Mouse (Mus musculus): Measurements from ENCODE around the gene Ifitm1. TPM values are rescaled to one million over a fixed set of nuclear protein-coding genes. Genes with fewer than 3 reads are reported as not detected.

The Ifitm1 gene
- total and polyA plus RNA-seq, 3 experiments = 0.23 TPM; not detected in 2

DNA sequence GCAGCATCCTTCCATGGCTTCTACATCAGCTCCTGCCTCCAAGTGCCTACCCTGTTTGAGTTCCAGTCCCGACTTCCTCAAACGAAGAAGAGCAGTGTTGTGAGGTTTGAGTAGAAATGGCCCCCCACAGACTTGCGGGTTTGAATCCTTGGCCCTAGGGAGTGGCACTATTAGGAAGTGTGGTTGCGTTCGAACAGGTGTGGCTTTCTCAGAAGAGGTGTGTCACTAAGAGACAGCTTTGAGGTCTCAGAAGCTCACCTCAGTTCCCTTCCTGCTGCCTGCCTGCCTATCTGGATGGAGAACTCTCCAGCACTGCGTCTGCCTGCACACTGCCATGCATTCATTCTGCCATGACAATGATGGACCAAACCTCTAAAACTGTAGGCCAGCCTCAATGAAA is 39.4 kb downstream of the Ifitm1 start:
- peaks cover 0 to 12% of the 10 kb centered on the region in 2 experiments; a peak in 2 of 4 replicates for H3K4me1 ChIP-seq (ENCODE audit: control insufficient read depth in 1 of 2, insufficient read depth in 2 of 2, low read length in 2 of 2)
- H3K4me3 ChIP-seq (ENCODE audit: control insufficient read depth in 1 of 2, insufficient read depth in 1 of 2, low read depth in 2 of 2, low read length in 2 of 2) = no peak overlapping the region
- no peak overlapping the region for H3K27ac ChIP-seq (ENCODE audit: control insufficient read depth, low read depth, low read length)
- no peaks in the 10 kb centered on the region for H3K9me3 ChIP-seq (replicated peaks; ENCODE audit: insufficient read depth, low read length)
- no peak for TF ChIP-seq ZC3H11A (IDR thresholded peaks at IDR 0.05; ENCODE audit: low read depth, low read length)
- TF ChIP-seq MAFK (IDR thresholded peaks at IDR 0.05; ENCODE audit: borderline replicate concordance, low read depth, low read length) = no peak
- no peak for TF ChIP-seq ZNF384 (IDR thresholded peaks at IDR 0.05; ENCODE audit: low read depth, low read length)
- TF ChIP-seq NELFE (IDR thresholded peaks at IDR 0.05; ENCODE audit: low read depth, low read length) = no peak
- no peak for TF ChIP-seq TAL1 (IDR thresholded peaks at IDR 0.05; ENCODE audit: low read length)
- TF ChIP-seq TBP (IDR thresholded peaks at IDR 0.05; ENCODE audit: low read depth, low read length) = no peak
- no peak for TF ChIP-seq MYB (IDR thresholded peaks at IDR 0.05; ENCODE audit: low read depth, low read length)
- no peak for TF ChIP-seq UBTF (IDR thresholded peaks at IDR 0.05; ENCODE audit: borderline replicate concordance, insufficient read depth, low read depth, low read length)
- no peak for TF ChIP-seq USF1 (IDR thresholded peaks at IDR 0.05; ENCODE audit: low read depth, low read length)
- TF ChIP-seq MAX (IDR thresholded peaks at IDR 0.05; ENCODE audit: low read length) = no peak
- no peak for TF ChIP-seq GATA1 (IDR thresholded peaks at IDR 0.05; ENCODE audit: low read depth, low read length)
- no peak for TF ChIP-seq CTCF (IDR thresholded peaks at IDR 0.05 in 2 of 3, conservative IDR thresholded peaks at IDR 0.05 in 1 of 3; ENCODE audit: control insufficient read depth in 1 of 3, insufficient read depth in 1 of 3, low read depth in 2 of 3, low read length in 3 of 3, poor library complexity in 1 of 3, severe bottlenecking in 1 of 3)
- no peak for TF ChIP-seq SIN3A (IDR thresholded peaks at IDR 0.05; ENCODE audit: low read length)
- TF ChIP-seq MYC (IDR thresholded peaks at IDR 0.05; ENCODE audit: low read depth, low read length) = no peak
- no peak overlapping the region for H3K9ac ChIP-seq (ENCODE audit: control insufficient read depth, low read depth, low read length, poor library complexity, severe bottlenecking)
- H3K27me3 ChIP-seq (ENCODE audit: control insufficient read depth in 1 of 2, insufficient read depth in 2 of 2, low read length in 2 of 2) = peaks cover 0 to 3% of the 10 kb centered on the region in 2 experiments; a peak in 2 of 4 replicates
- no peaks in the 10 kb centered on the region for H3K79me2 ChIP-seq (ENCODE audit: control insufficient read depth, insufficient read depth, low read length, poor library complexity)
- H3K36me3 ChIP-seq (ENCODE audit: control insufficient read depth in 1 of 2, insufficient read depth in 2 of 2, low read length in 2 of 2) = no peaks in the 10 kb centered on the region; a peak in 1 of 4 replicates
- peak; percentile 37 for DNase-seq (ENCODE audit: low read depth, low spot score)

DNA sequence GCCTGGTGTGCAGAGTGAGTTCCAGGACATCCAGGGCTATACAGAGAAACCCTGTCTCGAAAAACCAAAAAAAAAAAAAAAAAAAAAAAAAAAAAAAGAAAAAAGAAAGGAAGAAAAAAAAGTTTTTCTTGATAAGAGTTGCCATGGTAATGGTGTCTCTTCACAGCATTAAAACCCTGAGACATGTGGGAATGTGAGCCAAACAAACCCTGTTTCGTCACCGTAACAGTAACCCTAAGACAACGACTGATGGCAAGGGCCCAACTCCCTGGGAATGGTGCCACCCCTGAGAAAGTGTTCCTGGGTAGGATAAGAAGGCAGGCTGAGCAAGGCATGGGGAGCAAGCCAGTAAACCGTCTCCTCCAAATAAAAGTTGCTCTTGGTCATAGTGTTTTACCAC is 39.9 kb downstream of the Ifitm1 start:
- TF ChIP-seq ZNF384 (IDR thresholded peaks at IDR 0.05; ENCODE audit: low read depth, low read length) = peak; percentile 84
- TF ChIP-seq KAT2A (conservative IDR thresholded peaks at IDR 0.05; ENCODE audit: low read depth, low read length) = no peak
- H3K79me2 ChIP-seq (ENCODE audit: control insufficient read depth, insufficient read depth, low read length, poor library complexity) = no peaks in the 10 kb centered on the region
- peaks cover 0 to 3% of the 10 kb centered on the region in 2 experiments; a peak in 2 of 4 replicates for H3K27me3 ChIP-seq (ENCODE audit: control insufficient read depth in 1 of 2, insufficient read depth in 2 of 2, low read length in 2 of 2)
- no peak overlapping the region for H3K27ac ChIP-seq (ENCODE audit: control insufficient read depth, low read depth, low read length)
- DNase-seq (ENCODE audit: low read depth, low spot score) = peak; percentile 26
- H3K4me1 ChIP-seq (ENCODE audit: control insufficient read depth in 1 of 2, insufficient read depth in 2 of 2, low read length in 2 of 2) = peaks cover 0 to 12% of the 10 kb centered on the region in 2 experiments; a peak in 2 of 4 replicates
- no peak overlapping the region for H3K4me3 ChIP-seq (ENCODE audit: control insufficient read depth in 1 of 2, insufficient read depth in 1 of 2, low read depth in 2 of 2, low read length in 2 of 2)
- no peak overlapping the region for H3K9ac ChIP-seq (ENCODE audit: control insufficient read depth, low read depth, low read length, poor library complexity, severe bottlenecking)
- H3K9me3 ChIP-seq (replicated peaks; ENCODE audit: insufficient read depth, low read length) = no peaks in the 10 kb centered on the region
- no peaks in the 10 kb centered on the region; a peak in 1 of 4 replicates for H3K36me3 ChIP-seq (ENCODE audit: control insufficient read depth in 1 of 2, insufficient read depth in 2 of 2, low read length in 2 of 2)

DNA sequence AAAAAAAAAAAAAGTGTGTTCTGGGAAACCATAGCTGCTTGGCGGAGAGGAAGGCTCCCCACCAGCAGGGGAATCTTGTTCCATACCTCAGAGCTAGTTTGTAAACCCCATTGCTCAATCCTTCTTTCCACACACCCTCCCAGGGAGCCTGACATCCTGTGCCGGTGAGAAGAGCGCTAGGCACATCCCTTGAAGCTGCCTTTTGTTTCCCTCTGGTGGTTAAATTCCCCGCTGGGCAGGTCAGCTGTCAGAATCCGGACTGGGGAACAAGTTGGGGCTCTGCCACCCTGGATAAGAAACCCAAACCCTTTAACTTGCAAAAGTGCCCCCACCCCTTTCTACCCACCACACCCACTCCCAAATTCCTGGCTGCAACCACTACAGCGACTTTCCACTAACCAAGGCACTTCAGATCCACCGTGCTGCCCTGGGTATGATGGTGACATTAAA is 41.3 kb downstream of the Ifitm1 start:
- peaks cover 0 to 12% of the 10 kb centered on the region in 2 experiments; a peak in 2 of 4 replicates for H3K4me1 ChIP-seq (ENCODE audit: control insufficient read depth in 1 of 2, insufficient read depth in 2 of 2, low read length in 2 of 2)
- no peaks in the 10 kb centered on the region for H3K79me2 ChIP-seq (ENCODE audit: control insufficient read depth, insufficient read depth, low read length, poor library complexity)
- TF ChIP-seq CTCF (IDR thresholded peaks at IDR 0.05 in 2 of 3, conservative IDR thresholded peaks at IDR 0.05 in 1 of 3; ENCODE audit: control insufficient read depth in 1 of 3, insufficient read depth in 1 of 3, low read depth in 2 of 3, low read length in 3 of 3, poor library complexity in 1 of 3, severe bottlenecking in 1 of 3) (no peak), ELF1 (IDR thresholded peaks at IDR 0.05; ENCODE audit: low read depth, low read length) (no peak), ZC3H11A (IDR thresholded peaks at IDR 0.05; ENCODE audit: low read depth, low read length) (no peak)
- H3K9me3 ChIP-seq (replicated peaks; ENCODE audit: insufficient read depth, low read length) = no peaks in the 10 kb centered on the region
- H3K4me3 ChIP-seq (ENCODE audit: control insufficient read depth in 1 of 2, insufficient read depth in 1 of 2, low read depth in 2 of 2, low read length in 2 of 2) = no peak overlapping the region
- no peak overlapping the region for H3K9ac ChIP-seq (ENCODE audit: control insufficient read depth, low read depth, low read length, poor library complexity, severe bottlenecking)
- no peak overlapping the region for H3K27ac ChIP-seq (ENCODE audit: control insufficient read depth, low read depth, low read length)
- peaks cover 0 to 2% of the 10 kb centered on the region in 2 experiments; a peak in 1 of 4 replicates for H3K27me3 ChIP-seq (ENCODE audit: control insufficient read depth in 1 of 2, insufficient read depth in 2 of 2, low read length in 2 of 2)
- no peak for DNase-seq (ENCODE audit: low read depth, low spot score)
- no peaks in the 10 kb centered on the region; a peak in 1 of 4 replicates for H3K36me3 ChIP-seq (ENCODE audit: control insufficient read depth in 1 of 2, insufficient read depth in 2 of 2, low read length in 2 of 2)
